Mouse (Mus musculus) testis, adult 2 months (tissue): Measurements from ENCODE around the gene Tmem251. TPM values are rescaled to one million over a fixed set of nuclear protein-coding genes. Genes with fewer than 3 reads are reported as not detected.

Experiments
- H3K27ac ChIP-seq: fragments of 200-500 bp; 2 replicates; pipeline ENCODE4 v1.5.1; 2012; ENCODE audit warnings: low read depth, low read length; ENCODE audit not compliant: control insufficient read depth, insufficient read depth
- H3K27me3 ChIP-seq: fragments of 200-500 bp; 2 replicates; pipeline ENCODE4 v1.6.1; 2012; ENCODE audit warnings: mild to moderate bottlenecking, low read length, moderate library complexity; ENCODE audit not compliant: control insufficient read depth, insufficient read depth
- H3K36me3 ChIP-seq: fragments of 200-500 bp; 2 replicates; pipeline ENCODE4 v1.6.1; 2012; ENCODE audit warnings: mild to moderate bottlenecking, low read length; ENCODE audit not compliant: control insufficient read depth, insufficient read depth
- H3K4me1 ChIP-seq: fragments of 200-500 bp; 2 replicates; pipeline ENCODE4 v1.6.1; 2012; ENCODE audit warnings: low read length; ENCODE audit not compliant: control insufficient read depth, insufficient read depth
- H3K4me3 ChIP-seq: fragments of 200-500 bp; 2 replicates; pipeline ENCODE4 v1.5.1; 2012; ENCODE audit warnings: low read depth, mild to moderate bottlenecking, low read length, moderate library complexity, mixed read lengths; ENCODE audit not compliant: control insufficient read depth
- CTCF ChIP-seq: fragments of 200-500 bp; IDR thresholded peaks from 2 replicates; pipeline ENCODE4 v1.5.1; 2012; ENCODE audit warnings: low read depth, mild to moderate bottlenecking, inconsistent platforms, low read length, moderate library complexity; ENCODE audit not compliant: control insufficient read depth, insufficient read depth, insufficient replicate concordance
- POLR2A ChIP-seq: fragments of 200-500 bp; IDR thresholded peaks from 2 replicates; pipeline ENCODE4 v1.6.1; 2012; ENCODE audit warnings: low read depth, mild to moderate bottlenecking, inconsistent platforms, low read length, moderate library complexity; ENCODE audit not compliant: control insufficient read depth
- polyA plus RNA-seq: library from polyadenylated mRNA; depleted of rRNA; stranded (reverse); fragments of >200 nt; gene quantifications from 2 replicates; pipeline ENCODE4 v1.2.3, GENCODE M21; 2012

Tmem251 gene
- polyA plus RNA-seq, 1 experiment: 1.1 TPM

DNA sequence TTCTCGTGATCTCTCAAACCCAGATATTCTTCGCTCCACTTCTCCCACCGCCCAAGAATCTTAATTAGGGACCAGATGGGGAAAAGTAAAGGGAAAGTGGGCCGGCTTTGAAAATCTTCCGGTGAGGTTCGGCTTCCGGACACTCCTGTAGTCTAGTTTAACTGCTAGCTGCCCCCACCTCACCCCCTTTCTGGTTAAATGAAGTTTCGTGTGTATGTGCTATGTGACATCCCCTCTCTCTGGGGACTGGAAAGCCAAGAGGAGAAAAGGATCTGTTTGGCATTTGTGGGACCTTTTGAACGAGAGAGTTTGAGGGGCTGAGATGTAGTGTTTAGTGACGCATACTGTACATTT is 14.8 kb downstream of the Tmem251 start, which contains the start of gene Gm20604:
Gm20604 (minus strand) TSS at position 270 of the 354 bp plus-strand sequence.
- TF ChIP-seq CTCF: no peak
- TF ChIP-seq POLR2A: no peak
- H3K36me3 ChIP-seq: peaks cover 6% of the 10 kb centered on the region
- H3K27ac ChIP-seq: peak within 1 kb of the TSS; percentile 92

DNA sequence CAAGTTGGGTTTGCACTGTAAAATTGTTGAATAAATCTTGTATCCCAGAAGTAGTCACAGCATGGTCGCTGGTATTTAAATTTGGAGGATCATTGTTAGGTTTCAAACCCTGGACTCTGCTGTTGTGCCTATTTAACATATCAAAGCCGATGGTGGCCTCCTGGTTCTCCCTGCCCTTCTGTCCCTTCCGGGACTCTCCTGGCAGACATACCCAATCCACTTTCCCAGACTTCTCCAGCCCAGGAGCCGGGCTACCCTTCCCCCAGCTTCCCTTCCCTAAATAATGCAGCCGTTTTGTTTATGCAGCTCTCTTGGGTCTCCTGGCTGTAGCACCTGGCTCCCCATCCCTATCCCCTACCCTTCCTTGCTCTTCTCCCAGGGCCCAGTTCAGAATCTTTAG is 15.4 kb downstream of the Tmem251 start:
- H3K36me3 ChIP-seq: peaks cover 6% of the 10 kb centered on the region
- TF ChIP-seq POLR2A: no peak
- TF ChIP-seq CTCF: no peak

More for the DNA sequence above, 14.8 kb downstream of the Tmem251 start, which contains the start of gene Gm20604:
- H3K4me3 ChIP-seq: peak within 1 kb of the TSS; percentile 94
- no peaks in the 10 kb centered on the region for H3K27me3 ChIP-seq
- peaks cover 3% of the 10 kb centered on the region for H3K4me1 ChIP-seq

DNA sequence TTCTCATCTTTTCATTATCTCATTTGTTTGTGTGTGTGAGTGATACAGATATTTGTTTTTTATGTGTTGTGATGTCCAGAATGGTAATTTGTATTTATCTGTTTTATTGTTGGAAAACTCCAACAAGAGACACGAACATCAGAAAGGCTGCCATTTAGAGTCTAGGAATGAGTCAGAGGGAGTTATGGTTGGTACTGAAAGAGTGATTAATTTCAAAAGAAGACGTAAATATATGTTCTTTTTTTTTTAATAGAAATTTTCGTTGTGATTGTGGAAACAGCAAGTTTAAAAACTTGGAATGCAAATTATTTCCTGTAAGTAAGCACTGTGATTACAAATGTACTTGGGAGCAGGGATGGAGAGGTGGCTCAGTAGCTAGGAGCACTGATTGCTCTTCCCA is 18.1 kb downstream of the Tmem251 start:
- H3K27me3 ChIP-seq: no peaks in the 10 kb centered on the region
- no peak for TF ChIP-seq POLR2A
- TF ChIP-seq CTCF: no peak
- no peak overlapping the region for H3K4me3 ChIP-seq
- H3K4me1 ChIP-seq: peaks cover 3% of the 10 kb centered on the region
- no peak overlapping the region for H3K27ac ChIP-seq
- H3K36me3 ChIP-seq: peaks cover 7% of the 10 kb centered on the region

More for the DNA sequence above, 15.4 kb downstream of the Tmem251 start:
- Histone ChIP-seq H3K4me3 (peak overlapping the region; percentile 94), H3K27me3 (no peaks in the 10 kb centered on the region), H3K27ac (peak overlapping the region; percentile 92), H3K4me1 (peaks cover 3% of the 10 kb centered on the region)

DNA sequence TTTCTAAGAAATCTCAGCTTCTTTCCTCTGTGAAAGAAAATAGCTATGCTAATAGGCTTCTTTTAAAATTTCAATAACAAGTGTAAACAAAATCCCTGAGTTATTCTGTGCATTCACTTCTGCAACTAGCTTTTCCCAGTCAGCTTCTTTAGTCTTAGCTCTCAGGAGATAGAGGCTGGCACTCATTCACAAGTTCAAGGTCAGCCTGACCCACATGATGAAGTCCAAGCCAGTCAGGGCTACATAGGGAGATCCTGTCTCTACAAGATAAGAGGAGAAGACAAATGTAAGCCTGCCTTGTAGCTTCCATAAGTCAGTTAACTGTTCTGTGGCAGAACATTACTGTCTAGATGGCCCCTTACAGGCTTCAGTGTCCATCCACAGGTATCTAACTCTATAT is 20.1 kb downstream of the Tmem251 start:
- Histone ChIP-seq H3K4me3 (no peak overlapping the region), H3K36me3 (peaks cover 10% of the 10 kb centered on the region), H3K4me1 (peaks cover 3% of the 10 kb centered on the region), H3K27me3 (no peaks in the 10 kb centered on the region), H3K27ac (no peak overlapping the region)
- TF ChIP-seq CTCF (no peak), POLR2A (no peak)

DNA sequence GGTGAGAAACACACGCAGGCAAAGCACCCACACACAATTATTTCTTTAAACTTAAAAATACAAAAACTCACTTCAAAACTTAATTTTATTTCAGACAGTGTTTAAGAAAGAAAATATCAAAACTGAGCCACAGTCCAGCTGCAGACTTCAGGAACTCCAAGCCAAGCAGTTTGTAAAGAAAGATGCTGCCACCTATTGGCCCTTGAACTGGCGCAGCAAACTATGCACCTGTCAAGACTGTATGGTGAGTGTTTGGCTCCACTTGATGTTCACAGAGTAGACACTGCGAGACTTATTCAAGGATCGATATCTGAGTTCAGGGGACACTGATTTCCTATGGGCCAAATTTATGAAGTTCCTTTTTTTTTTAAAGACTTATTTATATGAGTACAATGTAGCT is 25.4 kb downstream of the Tmem251 start:
- TF ChIP-seq CTCF (no peak), POLR2A (no peak)
- no peak overlapping the region for H3K27ac ChIP-seq
- no peak overlapping the region for H3K4me3 ChIP-seq
- peaks cover 4% of the 10 kb centered on the region for H3K36me3 ChIP-seq
- H3K27me3 ChIP-seq: no peaks in the 10 kb centered on the region
- no peaks in the 10 kb centered on the region for H3K4me1 ChIP-seq

DNA sequence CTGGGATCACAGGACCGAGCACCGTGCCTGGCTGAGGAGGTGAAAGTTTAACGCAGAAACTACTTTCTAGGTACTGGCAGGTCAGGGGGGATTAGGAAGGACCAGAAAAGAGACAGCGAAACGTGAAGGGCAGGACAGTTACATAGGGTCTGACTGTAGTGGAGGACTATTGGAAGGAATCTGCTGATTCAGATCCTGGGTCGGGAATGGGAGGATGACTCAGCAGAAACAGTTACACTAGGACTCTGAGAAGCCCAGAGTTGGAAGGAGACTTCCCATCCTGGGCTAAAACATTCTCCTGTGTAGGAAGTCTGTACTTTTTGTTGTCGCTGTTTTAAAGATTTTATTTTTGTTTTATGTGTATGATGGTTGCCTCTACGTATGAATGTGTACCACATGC is 28.0 kb downstream of the Tmem251 start:
- Histone ChIP-seq H3K4me1 (no peaks in the 10 kb centered on the region), H3K27ac (no peak overlapping the region), H3K4me3 (no peak overlapping the region), H3K36me3 (peaks cover 5% of the 10 kb centered on the region), H3K27me3 (no peaks in the 10 kb centered on the region)
- no peak for TF ChIP-seq CTCF
- no peak for TF ChIP-seq POLR2A

DNA sequence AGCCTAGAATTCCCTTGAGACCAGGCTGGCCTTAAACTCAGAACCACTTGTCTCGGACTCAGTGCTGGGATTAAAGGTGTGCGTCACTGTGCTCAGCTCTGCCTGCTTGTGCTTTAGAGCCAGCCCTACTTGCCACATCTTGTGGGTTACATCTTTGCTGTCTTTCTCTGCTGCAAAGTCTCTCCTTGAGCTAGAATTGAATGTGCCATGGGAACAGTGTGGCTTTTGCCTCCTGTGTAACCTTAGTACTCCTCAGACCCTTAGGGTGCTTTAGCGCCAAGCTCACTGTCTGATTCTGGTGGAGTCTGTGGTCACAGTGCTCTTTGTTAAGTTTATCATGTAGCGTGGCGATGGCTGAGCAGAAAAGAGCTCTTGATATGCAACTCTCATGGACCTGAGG is 29.1 kb downstream of the Tmem251 start:
- Histone ChIP-seq H3K4me3 (no peak overlapping the region), H3K27me3 (no peaks in the 10 kb centered on the region), H3K36me3 (peaks cover 5% of the 10 kb centered on the region)

DNA sequence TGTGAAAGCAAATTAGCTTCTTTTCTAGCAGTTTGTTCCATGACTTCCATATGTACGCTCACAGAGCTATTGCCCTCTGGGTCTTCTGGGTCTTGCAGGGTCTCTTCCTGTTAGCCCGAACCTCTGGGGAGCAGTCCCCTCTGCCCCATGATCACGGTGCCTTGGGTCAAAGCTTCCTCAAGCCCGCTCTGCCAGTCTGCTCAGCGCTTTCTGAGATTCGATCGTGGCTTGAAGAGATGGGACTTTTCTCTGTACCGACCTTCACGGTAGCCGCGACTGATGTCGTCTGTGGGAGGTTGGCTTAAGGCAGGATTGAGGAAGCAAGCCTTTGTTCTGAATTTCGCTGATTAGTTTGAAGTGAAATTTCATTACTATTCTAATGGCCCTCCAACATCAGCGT is 32.5 kb downstream of the Tmem251 start:
- TF ChIP-seq CTCF (no peak), POLR2A (no peak)
- no peaks in the 10 kb centered on the region for H3K4me1 ChIP-seq
- peaks cover 2% of the 10 kb centered on the region for H3K36me3 ChIP-seq
- no peaks in the 10 kb centered on the region for H3K27me3 ChIP-seq
- no peak overlapping the region for H3K27ac ChIP-seq
- H3K4me3 ChIP-seq: no peak overlapping the region

More for the DNA sequence above, 29.1 kb downstream of the Tmem251 start:
- TF ChIP-seq CTCF: no peak
- no peak for TF ChIP-seq POLR2A
- H3K4me1 ChIP-seq: no peaks in the 10 kb centered on the region
- no peak overlapping the region for H3K27ac ChIP-seq
